Mouse (Mus musculus) T-helper 2 cell (primary cell): Measurements from ENCODE around the gene S100b.

ENCODE experiments used
- in situ Hi-C: fragments of 300-600 bp; cut with MboI, MseI; formaldehyde crosslinking; loops from one replicate; pipeline ENCODE4 v1.15.1; 2025; ENCODE audit warnings: high pct_unique_total_duplicates

The S100b gene

DNA sequence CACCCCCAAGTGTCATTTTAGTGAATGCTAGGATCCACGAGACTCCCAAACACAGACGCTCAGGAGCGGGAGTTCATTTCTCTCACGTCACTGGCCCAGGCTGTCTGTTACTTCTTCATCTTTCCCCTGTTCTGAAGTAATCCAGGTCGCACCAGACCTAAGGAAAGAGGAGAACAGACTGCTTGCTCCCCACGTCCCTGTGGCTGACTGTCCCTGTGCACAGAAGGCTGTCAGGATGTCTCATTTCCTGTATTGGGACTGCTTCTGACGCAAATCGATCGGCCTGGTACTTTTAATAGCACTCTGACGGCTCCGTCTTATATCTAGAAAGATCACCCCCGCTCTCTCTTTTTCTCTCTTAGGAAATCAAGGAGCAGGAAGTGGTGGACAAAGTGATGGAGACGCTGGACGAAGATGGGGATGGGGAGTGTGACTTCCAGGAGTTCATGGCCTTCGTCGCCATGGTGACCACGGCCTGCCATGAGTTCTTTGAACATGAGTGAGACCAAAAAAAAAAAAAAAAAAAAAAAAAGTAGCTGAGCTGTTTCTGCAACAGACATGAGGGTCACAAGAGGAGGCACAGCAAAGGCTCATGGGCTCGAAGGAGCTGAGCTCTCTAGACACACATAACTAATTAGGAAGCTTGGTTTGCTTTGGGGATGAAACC is 6.0 kb downstream of the S100b start:
- in situ Hi-C loops = no loop called here

DNA sequence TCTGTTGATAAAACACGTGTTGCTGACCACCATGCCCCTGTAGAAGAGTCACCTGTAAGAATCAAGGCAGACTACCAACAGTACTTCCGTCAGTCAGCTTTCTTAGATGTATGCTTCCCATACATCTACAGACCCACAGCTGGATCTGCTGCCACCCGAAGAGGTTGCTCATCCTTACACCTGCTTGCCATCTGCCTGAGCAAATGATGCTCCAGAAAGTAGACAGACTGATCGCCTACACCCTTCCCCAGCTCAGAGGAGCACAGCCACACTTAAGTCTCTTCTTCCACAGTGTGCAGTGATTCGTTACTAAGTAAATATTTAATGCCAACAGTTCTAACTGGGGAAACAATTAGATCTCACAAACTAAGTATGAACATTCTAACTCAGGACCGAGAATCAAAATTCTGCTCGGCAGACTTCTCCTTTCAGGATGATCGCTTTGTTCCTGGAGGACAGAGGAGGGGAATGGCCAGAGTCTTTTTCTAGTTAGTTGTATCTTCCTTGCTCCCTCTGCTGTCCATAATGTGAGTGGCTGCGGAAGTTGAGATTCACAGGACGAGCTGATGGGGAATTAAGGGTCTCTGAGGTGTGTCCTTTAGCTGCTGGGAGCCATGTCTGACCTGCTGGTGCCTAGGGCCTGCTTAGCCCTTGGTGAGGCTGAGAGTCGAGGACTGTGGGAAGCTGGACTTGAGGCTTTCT is 6.9 kb downstream of the S100b start:
- in situ Hi-C loops = no loop called here

DNA sequence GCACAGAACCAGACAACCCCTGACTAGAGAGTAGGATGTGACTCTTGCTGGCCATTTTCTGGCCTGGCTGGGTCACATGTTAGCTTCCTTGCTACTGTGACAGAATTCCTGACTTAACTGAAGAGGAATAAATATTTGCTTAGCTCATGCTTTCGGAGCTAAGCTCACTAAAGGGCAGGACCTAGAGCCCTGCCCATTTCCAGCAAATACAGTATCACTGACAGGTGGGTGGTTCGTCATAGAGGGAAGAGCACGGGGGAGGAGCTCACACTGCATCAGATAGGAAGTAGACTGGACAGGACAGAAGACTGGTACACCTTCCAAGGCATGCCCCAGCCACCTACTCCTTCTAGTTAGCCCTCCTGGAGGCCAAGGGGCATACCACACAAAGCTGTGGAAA is 7.8 kb downstream of the S100b start:
- in situ Hi-C loops = no loop called here

DNA sequence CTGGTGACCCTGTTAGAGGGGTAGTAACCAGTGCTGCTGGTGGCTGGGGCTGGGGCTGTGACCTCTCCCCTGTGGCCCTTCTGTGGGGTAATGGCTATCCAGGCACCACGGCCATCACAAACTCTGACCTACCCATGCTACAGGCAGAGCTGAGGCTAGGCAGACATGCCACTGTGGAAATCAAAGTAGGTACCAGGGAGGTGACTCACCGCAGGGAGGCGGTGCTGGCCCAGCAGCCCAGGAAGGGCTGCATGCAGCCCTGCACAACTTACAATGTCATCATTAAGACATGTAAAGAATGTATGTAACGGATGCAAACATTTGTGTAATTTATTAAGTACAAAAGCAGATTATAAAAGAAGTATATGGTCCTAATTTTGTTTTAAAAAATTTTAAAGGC is 8.8 kb downstream of the S100b start:
- in situ Hi-C loops = no loop called here

DNA sequence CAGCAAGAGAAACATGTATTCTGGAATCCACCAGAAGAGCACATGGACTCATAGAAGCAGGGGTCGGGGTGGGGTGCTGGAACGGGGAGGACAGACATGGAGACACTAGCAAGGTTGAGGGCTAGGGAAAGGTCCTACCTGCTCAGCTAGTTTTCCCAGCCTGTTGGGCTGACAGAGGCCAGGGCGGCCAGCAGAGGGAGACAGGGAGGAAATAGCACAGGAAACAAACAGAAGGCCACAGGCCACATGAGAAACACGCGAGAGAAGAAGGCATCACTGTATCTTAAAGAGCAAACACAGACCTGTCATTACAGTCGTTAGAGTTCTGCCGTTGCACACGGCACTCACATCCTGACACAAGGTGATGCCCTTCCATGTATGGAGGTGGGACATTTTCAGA is 17.6 kb downstream of the S100b start:
- in situ Hi-C loops = no loop called here

DNA sequence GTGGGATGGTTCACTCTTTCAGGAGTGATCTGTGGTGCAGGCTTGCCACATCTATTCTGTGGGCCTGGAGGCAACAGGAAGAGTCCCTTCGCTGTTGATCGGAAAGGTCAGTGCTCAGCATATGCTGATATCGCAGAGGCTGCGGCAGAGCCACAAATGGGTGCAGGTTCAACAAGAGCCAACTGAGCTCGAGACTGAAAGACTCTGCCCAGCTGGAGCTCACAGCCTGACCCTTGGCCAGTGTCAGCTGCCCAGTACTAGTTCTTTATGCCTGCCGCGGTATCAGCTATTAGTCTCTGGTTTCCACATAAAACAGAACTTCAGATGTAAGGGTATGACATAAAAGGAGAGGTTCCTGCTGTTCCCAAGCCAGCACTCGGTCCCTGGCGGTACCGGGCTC is 21.6 kb downstream of the S100b start:
- in situ Hi-C loops = no loop called here

DNA sequence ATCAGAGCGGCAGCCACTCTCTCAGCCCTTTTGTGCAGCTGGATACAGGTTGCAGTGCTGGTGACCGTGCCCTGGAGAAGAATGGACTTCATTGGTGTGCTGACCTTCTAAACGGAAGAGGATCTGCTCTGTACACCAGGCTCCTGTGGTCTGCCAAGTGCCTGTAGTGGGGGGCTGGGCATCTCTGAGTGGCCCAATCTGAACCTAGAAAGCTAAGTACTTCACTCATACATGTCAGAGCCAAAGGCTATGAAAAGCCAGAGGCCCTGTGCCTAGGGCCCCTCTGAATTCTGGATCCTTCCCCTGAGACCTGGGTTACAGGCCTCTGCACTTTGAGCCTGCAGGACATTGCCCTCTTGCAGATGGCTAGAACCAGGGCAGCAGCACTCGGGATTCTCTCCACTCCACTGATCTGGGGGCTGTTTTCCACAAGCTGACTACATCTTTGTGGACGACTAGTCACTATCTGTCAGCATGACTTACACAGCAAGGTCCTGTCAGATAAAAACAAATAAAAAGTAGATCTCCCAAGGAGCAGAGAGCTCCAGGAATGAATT is 25.0 kb downstream of the S100b start:
- in situ Hi-C loops = no loop called here

DNA sequence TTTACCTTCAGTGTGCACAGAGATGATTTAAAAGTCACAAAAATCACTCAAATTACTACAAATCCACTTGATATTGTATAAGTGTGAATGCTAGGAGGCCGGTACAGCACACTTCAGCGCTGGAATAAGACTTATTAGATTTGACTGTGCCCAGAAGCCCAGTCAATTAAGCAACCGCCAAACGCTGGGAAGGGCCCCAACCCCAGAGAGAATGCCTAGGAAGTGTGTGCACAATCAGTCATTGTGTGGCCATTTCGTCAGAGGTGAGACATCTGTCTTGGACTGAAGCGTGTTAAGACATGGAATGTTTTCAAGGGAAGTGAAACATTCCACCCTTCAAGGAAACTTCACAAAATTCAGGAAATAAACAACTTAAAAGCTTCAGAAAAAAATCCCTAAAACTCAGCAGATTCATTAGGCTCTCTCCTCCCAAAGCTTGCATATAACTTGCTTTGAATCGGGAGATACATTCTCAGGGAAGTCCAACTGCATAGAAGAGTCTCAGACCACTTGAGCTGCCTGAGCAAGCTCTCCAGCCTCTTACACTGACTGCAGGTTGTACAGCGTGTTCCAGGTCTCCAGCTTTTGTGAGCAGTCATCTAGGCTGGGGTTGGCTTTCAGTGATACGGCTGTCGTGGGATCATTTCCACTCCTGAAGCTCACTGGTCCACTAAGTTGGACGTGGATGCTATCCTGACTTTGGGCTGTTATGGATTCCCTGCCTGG is 34.8 kb downstream of the S100b start:
- in situ Hi-C loops = no loop called here

DNA sequence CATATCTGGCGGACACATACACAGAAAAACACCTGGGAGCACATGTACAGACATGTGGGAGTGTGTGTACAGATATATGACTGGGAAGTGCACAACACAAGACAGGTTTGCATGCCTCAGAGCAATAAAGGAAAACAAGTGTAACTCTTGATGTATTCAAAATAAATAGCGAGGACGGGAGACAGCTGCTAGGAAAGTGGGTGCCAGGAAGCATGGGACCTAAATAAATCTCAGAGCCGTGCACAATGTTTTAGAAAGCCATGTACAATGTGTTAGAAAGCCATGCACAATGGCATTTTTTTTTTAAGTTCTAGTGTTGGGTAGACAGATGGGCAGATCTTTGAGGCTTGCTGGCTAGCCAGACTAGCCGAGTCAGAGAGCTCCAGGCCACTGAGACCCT is 35.4 kb downstream of the S100b start:
- in situ Hi-C loops = no loop called here

DNA sequence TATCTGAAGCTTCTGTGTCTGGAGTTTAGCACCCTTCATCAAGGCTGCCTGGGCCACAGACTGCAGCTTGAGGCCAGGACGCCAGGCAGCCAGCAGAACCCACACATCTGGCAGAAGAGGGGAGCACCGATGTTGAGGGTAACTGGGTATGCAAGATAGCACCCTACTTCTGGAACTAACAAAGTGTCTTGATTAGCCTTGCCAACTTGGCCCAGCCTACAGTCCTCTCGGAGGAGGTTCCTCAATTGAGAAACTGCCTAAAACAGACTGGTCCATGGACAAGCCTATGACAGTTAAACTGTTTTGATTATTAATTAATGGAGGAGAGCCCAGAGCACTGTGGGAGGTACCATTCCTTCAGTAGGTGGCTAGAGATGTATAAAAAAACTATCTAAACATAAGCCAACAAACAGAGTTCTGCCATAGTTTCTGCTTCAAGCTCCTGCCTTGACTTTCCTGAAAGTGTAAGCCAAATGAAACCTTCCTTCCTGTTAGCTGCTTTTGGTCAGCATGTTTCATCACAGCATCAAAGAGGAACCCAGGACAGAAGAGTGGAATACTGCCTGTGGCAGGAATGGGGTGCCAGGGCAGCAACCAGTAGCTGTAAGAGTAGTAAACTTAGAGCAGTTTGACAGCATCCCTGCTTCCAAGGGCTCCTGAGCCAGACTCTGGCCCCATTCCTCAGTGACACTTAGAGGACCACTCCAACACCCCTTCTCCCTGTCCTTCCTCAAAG is 36.5 kb downstream of the S100b start:
- in situ Hi-C loops = no loop called here

DNA sequence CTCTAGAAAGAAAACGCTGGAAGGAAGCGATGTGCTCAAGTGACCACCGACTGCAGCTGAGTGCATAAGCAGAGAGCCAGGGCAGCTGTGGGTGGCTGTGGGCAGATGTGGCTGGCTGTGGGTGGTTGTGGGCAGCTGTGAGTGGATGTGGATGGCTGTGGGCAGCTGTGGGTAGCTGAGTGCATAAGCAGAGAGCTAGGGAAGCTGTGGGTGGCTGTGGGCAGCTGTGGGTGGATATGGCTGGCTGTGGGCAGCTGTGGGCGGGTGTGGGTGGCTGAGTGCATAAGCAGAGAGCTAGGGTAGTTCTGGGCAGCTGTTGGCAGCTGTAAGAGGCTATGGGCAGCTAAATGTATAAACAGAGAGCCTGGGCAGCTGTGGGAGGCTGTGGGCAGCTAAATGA is 39.6 kb downstream of the S100b start:
- in situ Hi-C loops = no loop called here

DNA sequence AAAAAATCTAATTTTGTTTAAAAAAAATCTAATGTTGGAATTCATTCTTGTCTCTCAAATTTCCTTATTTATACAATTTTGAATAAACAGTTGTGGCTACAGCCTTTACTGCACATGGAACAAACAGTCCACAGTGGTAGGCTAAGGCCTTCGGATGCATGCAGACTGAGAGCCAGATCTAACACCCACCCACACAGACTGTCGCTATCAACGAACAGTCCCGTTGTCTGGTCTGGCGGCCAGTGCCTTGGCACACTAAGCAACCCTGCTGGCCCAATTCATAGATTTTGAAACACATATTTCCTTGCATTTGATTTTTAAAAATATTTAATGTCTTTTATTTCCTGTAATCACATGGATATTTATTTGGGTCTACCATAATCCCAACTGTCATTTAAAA is 46.5 kb downstream of the S100b start:
- in situ Hi-C loops = no loop called here

DNA sequence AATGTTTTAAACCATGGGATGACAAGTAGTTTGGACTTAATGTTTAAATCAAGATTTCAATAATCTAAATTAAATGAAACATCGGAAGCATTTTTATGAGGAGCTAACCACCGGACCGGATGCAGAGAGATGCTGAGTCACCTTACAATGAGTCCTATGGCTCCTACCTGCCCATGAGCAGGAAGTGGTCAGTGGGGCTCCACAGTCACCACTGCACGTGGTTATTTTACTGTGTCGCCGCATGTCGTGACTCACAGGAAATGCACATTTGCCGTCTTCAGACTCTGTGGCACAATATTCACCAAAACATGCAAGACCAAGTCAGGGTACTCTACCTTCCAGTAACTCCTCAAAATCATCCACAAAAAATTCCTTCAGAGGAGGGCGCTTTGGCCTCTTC is 53.1 kb downstream of the S100b start:
- in situ Hi-C loops = no loop called here
